Mouse (Mus musculus) lung, postnatal 25 days (tissue): Measurements from ENCODE around the gene Son.
"Not testable (repeated sequence)": the region's sequence is repeated elsewhere in the genome, so short reads cannot be mapped to it uniquely, and the experiment has no call there.

Experiments used
- DNase-seq: peaks from one replicate; pipeline ENCODE4 v3.0.0; 2022; ENCODE audit warnings: low spot score

Son gene

GRCm38 (mm10) chr16:91639161-91639560 lies 8.1 kb upstream of the Son start:
- no peak for DNase-seq

DNA sequence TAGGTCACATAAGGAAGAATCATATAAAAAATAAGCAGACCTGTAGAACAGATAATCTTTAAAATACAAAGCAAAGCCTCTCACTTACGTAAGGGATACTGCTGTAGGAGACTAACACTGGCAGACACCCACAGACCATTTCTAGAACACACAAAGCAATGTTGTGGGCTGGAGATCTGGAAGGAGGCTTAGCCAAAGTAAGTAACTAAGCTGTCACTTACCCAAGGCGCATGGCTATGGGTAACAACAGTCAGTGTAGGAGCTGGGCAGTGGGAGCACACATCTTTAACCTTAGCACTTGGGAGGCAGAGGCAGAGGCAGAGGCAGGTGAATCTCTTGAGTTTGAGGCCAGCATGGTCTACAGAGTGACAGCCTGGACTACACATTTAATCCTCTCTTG lies 7.7 kb upstream of the Son start:
- DNase-seq: no peak

GRCm38 (mm10) chr16:91640171-91640570 lies 7.1 kb upstream of the Son start:
- no peak for DNase-seq

DNA sequence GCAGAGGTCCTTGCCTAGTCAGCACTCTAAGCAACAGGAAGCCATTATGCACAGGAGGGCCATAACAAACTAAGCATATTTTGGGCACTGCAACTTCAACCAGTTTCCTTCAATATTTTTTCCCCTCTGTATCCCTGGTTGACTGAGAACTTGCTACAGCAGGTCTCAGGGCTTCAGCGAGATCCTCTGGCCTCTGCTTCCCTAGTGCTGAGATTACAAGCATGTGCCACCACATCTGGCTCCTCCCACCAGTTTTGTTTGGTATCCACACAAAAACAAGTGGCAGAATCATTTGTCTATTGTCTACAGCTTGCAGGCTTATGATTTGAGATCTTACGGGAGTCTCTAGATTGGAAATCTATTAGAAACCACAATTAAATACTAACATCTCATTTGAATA lies 2.4 kb upstream of the Son start:
- no peak for DNase-seq

- DNase-seq: not testable (repeated sequence)
These were observed 1.9 kb upstream of the Son start for GRCm38 (mm10) chr16:91645420-91645819.

- peak; percentile 11 for DNase-seq
These were observed 1.2 kb upstream of the Son start for GRCm38 (mm10) chr16:91645995-91646602.

DNA sequence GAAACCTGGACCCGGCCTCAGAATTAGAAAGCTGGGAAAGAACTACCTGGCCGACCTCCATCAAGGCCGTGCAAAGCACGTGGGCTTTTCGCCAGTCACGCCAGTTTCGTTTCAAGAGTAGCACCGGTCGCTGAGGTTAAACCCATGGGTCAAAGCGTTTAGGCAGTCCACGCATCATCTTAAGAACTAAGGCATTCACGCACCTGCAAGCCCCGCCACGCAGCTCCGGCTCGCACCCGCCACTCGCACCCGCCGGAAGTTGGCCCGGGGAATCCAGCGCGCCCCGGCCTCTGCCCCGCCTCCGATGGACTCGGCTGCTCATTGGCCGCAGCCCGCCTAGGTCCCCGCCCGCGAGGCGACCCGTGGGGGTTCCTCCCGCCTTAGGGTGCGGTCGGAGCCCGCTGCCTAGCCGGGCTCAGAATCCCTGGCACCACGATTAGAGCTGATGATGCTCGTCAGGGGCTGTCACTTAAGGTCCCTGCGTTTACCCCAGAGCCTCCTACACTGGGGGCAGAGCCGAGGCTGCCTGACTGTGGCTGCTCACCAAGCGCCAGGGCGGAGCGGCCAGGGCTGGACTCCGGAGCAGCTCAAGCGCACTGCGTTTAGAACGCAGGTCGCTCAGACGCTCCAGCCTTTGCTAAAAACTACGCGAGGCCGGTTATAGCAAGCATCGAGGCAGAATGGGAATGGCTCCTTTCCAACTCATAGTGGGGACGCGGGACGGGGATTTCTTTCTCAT lies 456 bp upstream of the Son start, which contains the start of gene Gart:
Gart (minus strand) TSS at position 272 of the 739 bp plus-strand sequence.
- peak; percentile 96 for DNase-seq

DNA sequence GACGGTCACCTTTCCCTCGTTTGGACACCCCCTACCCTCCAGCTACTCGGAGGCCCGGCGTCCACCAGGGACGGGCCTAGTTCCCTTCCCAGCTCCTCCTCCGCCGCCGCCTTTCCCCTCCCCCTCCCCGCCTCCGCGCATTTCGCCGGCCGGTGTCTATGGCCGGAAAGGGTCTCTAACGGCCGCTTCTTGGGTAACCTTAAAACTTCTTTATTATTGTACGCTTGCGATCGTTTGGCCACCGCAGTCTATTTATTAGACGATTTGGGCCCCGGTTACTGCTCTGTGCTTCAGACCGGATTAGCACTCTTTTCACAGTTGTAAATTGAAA lies 879 bp downstream of the Son start:
- DNase-seq: peak; percentile 79

DNA sequence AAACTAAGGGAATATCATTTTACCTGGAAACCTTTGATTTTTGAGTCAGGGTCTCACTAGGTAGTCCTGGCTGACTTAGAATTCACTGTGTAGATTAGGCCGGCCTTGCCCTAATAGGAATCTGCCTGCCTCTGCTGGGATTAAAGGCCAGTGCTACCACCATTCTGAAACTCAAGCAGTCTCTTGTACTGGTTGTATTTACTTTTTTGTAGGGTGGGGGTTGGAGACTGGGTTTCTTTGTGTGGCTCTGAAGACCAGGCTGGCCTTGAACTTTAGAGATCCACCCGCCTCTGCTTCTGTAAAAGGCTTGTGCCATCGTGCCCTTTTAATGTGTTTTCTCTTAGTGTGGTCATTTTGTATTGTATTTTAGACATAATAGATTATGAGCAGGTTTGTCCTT lies 1.9 kb downstream of the Son start:
- DNase-seq: no peak

DNA sequence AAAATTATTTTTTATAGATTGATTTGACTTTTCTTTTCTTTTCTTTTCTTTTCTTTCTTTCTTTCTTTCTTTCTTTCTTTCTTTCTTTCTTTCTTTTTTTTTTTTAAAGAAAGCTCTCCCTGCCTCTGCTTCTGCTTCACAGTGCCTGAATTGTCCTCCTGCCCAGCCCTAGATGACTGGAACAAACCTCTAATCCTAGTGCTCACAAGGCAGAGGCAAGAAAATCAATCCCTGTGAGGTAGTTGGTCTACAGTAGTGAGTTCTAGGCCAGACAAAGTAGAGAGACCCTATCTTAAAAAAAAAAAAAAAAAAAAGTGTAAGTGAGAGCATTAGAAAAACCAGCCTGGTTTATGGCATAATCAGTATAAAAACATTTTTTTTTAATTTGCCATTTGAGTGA lies 2.5 kb downstream of the Son start:
- no peak for DNase-seq

- no peak for DNase-seq
These were observed 4.9 kb downstream of the Son start for GRCm38 (mm10) chr16:91652191-91652590.

GRCm38 (mm10) chr16:91655285-91655684 lies 8.0 kb downstream of the Son start:
- DNase-seq: no peak

- DNase-seq: no peak
These were observed 10.0 kb downstream of the Son start for GRCm38 (mm10) chr16:91657285-91657684.

GRCm38 (mm10) chr16:91658471-91658870 lies 11.2 kb downstream of the Son start:
- no peak for DNase-seq

DNA sequence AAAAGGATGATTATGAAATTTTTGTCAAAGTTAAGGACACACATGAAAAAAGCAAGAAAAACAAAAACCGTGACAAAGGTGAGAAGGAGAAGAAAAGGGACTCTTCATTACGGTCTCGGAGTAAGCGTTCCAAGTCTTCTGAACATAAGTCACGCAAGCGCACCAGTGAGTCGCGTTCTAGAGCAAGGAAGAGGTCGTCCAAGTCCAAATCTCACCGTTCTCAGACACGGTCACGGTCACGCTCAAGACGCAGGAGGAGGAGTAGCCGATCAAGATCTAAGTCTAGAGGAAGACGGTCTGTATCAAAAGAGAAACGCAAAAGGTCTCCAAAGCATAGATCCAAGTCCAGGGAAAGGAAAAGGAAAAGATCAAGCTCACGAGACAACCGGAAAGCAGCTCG lies 12.5 kb downstream of the Son start:
- DNase-seq: no peak

DNA sequence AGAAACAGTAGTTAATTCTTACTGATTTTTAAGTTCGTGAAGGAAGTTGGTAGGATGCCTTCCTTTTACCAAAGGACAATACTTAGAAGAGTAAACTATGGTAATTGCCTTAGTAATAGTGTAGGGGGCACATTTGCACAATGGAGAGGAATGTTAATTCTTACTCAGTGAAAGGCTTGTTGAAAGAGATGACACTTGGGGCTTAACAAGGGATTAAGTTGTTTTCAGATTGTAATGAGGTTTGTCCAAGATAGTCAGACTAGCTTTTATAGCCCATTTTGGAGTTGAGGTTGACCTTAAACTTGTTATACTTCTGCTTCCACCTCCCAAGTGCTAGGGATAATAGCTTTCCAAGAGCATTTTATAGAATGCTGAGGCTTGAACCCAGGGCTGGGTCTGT lies 14.1 kb downstream of the Son start:
- no peak for DNase-seq

- DNase-seq: no peak
These were observed 15.0 kb downstream of the Son start for GRCm38 (mm10) chr16:91662336-91662735.

DNA sequence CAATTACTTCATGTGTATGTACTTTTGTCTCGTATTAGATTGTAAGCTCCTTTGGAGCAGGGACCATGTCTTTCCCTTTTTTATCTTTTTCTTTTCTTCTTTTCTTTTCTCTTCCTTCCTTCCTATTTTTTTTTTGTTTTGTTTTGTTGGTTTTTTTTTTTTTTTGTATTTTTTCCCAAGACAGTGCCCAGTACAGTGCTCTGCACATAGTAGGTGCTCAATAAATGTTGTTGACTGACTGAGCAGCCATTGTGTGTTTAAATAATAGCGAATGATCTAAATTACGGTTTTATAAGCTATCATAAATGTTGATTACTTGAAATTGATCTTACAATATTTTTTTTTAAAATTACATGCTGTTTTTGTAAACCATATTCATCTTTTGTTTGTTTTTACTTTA lies 16.5 kb downstream of the Son start:
- no peak for DNase-seq

GRCm38 (mm10) chr16:91674500-91674899 lies 27.2 kb downstream of the Son start:
- DNase-seq: no peak

GRCm38 (mm10) chr16:91678147-91678911 lies 31.0 kb downstream of the Son start:
- peak; percentile 15 for DNase-seq

GRCm38 (mm10) chr16:91680656-91681055 lies 33.4 kb downstream of the Son start:
- DNase-seq: no peak

DNA sequence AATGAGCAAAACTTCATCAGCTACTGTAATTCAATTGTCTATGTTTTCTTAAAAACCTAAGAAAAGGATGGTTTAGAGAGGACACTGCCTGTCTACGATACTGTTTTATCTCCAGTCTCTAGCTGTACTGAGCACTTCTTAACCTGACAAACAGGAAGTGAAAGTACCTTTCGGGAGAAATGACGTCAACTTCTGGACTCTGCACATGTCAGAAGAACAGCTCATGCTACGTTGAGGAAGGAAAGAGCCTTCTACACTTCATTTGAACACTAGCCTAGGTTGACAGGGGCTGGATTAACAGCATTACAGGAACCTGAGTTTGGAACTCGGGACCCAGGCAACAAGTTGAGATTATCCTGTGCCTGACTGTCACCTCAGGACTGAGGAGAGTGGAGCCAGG lies 38.2 kb downstream of the Son start:
- peak; percentile 35 for DNase-seq

DNA sequence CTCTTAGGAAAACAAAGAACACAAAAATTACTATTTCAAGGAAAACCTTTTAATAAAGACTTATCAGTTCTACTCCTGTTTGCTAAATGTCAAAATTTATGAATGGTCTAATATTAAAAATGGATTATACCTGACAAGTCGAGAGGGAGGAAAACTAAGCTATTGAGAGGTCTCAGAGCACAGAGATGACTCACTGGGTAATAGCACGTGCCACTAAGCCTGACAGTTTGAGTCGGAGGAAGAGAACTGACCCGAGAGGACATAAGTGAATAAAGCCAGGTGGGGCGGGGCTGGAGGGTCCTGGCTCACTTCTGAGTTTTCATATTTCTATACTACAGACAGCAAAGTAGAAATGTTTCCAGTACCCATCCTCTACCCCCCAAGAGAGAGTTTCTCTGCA lies 39.1 kb downstream of the Son start:
- no peak for DNase-seq
